Mouse (Mus musculus) bone marrow, adult 2 months (tissue): Measurements from ENCODE around the gene Sox6.

Source experiments
- CTCF ChIP-seq: fragments of 200-500 bp; IDR thresholded peaks from 2 replicates; pipeline ENCODE4 v1.5.1; 2011; ENCODE audit warnings: low read length, control low read depth; ENCODE audit not compliant: control insufficient read depth, insufficient read depth
- POLR2A ChIP-seq: fragments of 200-500 bp; IDR thresholded peaks from 2 replicates; pipeline ENCODE4 v1.6.1; 2011; ENCODE audit warnings: low read depth, mild to moderate bottlenecking, control low read depth, low read length, borderline replicate concordance; ENCODE audit not compliant: control insufficient read depth

GRCm38 (mm10) chr7:115574834-115575233 lies 463.8 kb downstream of the Sox6 start:
- TF ChIP-seq CTCF (no peak), POLR2A (no peak)
